Mouse (Mus musculus) cerebellum, postnatal 14 days (tissue): ENCODE measurements at regions not wholly inside any gene's neighbourhood (a gene's known extent, or its start where the extent isn't known, plus 50 kb on each side); places are given as distances from the start of the nearest gene placed in this dataset.

Experiments
- DNase-seq, 2 experiments: peaks; one replicate each; pipeline ENCODE4 v3.0.0; 2021; ENCODE audit warnings: mixed read lengths in 2 of 2

DNA sequence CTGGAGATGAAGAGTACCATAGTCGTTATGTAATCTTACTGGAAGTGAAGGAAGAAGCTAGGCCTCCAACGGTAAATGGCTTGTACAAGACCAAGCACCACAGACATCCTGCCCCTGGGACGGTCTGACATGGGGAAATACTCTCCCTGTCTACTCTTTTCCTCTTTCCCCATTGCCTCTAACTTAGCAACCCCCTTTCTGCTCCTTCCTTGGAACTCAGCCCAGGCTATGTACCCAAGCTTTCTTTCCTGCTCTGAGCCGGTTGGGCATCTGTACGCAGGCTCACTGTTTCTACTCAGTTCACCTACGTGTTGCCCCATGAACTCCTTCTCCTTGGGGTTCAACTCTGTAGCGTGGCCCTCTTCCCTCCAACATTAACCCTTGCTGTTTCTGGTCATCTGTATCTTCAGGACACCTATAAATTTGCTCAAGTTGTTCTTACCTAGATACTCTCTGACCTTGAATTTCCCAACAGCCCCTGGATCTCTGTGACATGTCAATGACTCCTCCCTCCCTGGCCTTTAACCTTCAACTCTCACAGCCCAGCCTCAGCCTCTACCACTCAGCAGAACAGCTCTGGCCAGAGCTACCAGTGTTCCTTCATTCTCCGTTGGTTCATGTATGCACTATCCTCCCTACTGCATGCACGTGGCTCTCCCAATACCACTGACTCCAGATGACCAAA is 71.0 kb upstream of the Usp24 start:
- no peak for DNase-seq

- DNase-seq, result no peak
Observed at GRCm38 (mm10) chr4:106246695-106247094, 69.3 kb upstream of the Usp24 start.

DNA sequence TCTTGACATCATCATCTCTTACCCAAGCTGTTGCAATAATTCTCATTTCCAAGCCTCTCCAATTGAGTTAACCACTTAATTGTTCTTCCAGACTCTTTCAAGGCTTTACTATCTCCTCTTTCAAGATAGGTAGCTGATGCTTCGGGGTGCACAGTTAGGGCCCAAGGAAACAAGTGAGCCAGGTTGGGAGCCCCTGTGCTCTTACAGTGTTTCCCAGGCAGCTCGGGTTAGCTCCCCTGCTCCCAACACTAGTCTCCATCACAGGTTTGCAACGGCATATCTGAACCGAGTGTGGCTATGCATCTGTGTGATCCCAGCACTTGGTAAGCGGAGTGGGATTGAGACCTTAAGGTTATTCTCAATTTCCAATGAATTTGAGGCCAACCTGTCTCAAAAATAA is 68.6 kb upstream of the Usp24 start:
- DNase-seq, result no peak

- no peak for DNase-seq
Observed at GRCm38 (mm10) chr4:106248272-106248671, 67.7 kb upstream of the Usp24 start.

GRCm38 (mm10) chr4:106249028-106249782 is 66.8 kb upstream of the Usp24 start:
- DNase-seq, result no peak

GRCm38 (mm10) chr4:106250048-106250447 is 66.0 kb upstream of the Usp24 start:
- no peak for DNase-seq

GRCm38 (mm10) chr4:106251430-106251829 is 64.6 kb upstream of the Usp24 start:
- no peak for DNase-seq

DNA sequence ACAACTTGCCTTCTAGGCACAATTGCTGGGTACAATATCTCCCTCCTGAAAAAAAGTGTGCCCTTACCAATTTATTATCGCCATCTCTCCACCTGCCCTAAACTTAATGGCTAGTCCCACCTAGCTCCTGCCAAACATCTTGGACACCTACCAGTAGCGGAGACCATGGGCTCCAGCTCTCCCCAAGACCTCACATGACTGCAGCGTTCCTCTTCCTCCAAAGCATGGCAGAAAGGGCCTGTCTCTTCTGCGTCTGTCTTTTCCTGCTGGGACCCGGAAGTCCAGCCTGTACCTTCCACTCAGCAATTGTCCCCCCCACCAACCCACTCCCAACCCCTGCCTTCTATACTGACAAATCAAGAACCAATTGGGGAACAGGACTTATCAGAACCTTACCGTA is 63.1 kb upstream of the Usp24 start:
- DNase-seq, result no peak

DNA sequence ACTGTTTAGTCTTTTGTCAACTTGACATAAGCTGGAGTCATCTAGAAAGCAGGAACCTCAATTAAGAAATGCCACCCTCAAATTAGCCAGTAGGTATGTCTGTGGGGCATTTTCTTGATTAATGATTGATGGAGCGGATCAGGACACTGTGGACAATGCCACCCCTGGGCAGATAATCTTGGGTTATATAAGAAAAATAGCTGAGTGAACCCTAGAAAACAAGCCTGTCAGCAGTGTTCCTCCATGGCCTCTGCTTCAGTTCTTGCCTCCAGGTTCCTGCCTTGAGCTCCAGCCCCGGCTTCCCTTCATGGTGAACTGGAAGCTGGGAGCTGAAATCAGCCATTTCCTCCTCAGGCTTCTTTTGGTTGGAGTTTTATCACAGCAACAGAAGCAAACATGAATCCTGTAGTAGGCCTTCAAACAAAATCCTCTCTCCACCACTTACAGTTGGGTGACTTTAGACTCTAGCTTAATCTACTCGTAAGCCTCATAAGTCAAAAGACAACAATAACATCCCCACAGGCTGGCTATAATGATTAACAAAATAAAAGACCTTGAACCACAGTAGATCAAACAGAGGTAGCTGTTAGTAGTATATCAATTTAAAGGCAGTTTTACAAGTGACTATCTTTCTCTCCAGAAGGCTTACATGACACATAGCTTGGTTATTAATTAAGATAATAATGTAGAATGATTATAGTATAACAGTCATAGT is 61.1 kb upstream of the Usp24 start:
- DNase-seq, result no peak

- peak; percentile 83 to 91 for DNase-seq
Observed at GRCm38 (mm10) chr4:106255959-106256609, 59.9 kb upstream of the Usp24 start.

- DNase-seq, result no peak
Observed at GRCm38 (mm10) chr4:106261404-106261803, 54.6 kb upstream of the Usp24 start.

DNA sequence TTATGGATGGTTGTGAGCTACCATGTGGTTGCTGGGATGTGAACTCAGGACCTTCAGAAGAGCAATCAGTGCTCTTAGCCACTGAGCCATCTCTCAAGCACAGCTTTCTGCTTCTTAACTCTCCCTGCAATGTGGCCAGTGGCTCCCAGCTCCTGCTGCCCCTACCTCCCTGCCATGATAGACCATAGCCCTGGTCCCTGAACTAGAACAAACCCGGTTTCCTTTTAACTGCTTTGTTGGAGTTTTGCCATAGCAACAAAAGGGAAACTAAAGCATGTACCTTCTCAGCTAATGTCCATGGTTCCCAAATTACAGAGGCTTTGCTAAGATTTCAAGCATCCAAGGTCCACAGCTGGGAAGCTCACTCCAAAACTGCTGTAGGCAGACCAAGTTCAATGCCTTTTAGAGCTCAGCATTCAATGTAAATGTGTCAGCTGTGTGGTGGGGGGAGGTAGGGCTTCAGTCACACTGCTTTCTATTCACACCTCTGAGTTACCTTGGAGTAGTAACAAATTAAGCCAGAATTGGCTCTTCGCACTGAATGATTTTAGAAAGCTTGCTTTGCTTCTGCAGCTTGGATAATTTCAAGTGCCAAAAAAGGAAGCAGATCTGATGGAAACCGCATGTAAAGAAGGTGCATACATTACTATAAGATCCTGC is 54.0 kb upstream of the Usp24 start:
- DNase-seq, result no peak

DNA sequence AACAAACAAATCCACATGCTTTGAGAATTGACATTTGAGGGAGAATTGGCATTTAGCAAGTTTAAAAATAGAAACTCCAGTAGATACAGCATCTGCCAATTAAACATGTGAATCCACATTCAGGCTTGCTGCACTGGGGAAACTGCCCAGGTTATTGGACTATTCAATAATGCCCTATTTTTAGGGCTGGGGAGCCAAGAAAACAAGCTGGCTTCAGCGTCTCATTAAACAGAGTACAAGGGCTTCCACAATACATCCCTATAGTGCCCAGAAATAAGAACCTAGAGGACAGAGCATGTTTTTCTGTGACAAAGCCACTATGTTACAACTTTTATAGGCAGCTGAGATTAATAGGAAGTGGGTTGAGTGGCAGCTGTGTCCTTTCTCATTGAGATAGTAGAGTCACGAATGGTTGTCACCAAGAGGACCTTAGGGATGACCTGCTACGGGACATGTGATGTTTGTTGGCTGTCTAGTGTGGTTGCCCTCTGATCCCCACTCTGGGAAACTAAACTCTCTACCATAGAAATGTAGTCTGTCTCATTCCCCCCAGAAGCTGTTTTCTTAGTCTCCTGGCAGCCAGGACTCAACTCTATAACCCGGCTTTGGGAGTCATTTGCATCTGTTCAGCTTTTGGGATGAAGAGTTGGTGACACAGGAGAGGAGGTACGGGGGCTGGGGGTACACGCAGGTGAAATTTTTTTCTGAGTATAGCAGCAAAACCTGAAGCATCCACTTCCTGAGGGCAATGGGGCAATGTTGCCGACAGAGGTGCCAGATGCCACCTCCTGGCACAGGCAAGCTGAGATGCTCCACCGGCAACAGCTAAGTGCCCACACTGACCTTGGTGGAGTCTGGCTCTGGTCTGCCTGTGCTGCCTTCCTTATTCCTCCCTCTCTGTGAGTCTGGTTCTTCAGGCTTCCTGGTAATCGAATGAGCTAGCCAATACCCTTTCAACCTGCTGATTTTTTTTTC is 53.0 kb upstream of the Usp24 start:
- DNase-seq, result peak in 1 of 2 experiments; percentile 44
